Mouse (Mus musculus) embryo, embryonic 10.5 days (tissue): ENCODE results near the gene Nabp2.
A peak's percentile ranks its signal among the peaks of the same experiment; 100 is the strongest.

Experiments
- DNase-seq: peaks from one replicate; pipeline ENCODE4 v3.0.0-alpha.2; 2015; ENCODE audit warnings: low spot score

Nabp2 gene

GRCm38 (mm10) chr10:128382482-128382881 is 28.8 kb downstream of the Nabp2 start:
- no peak for DNase-seq

GRCm38 (mm10) chr10:128380565-128380964 is 30.7 kb downstream of the Nabp2 start:
- no peak for DNase-seq

GRCm38 (mm10) chr10:128379260-128379659 is 32.0 kb downstream of the Nabp2 start:
- no peak for DNase-seq

- DNase-seq = no peak
These were observed 32.8 kb downstream of the Nabp2 start for GRCm38 (mm10) chr10:128378462-128378861.

GRCm38 (mm10) chr10:128377940-128378448 is 33.3 kb downstream of the Nabp2 start:
- no peak for DNase-seq

GRCm38 (mm10) chr10:128377222-128377939 is 33.9 kb downstream of the Nabp2 start:
- peak; percentile 83 for DNase-seq

- DNase-seq = peak; percentile 85
These were observed 34.7 kb downstream of the Nabp2 start, which contains the start of gene Ankrd52 for GRCm38 (mm10) chr10:128376455-128377211. Gene Ankrd52 (plus strand): TSS chr10:128377115.

GRCm38 (mm10) chr10:128376099-128376454 is 35.2 kb downstream of the Nabp2 start:
- DNase-seq = no peak

- no peak for DNase-seq
These were observed 36.9 kb downstream of the Nabp2 start for GRCm38 (mm10) chr10:128374393-128374792.

- no peak for DNase-seq
These were observed 38.1 kb downstream of the Nabp2 start for GRCm38 (mm10) chr10:128372989-128373748.

- DNase-seq = no peak
These were observed 39.1 kb downstream of the Nabp2 start for GRCm38 (mm10) chr10:128372142-128372541.

- no peak for DNase-seq
These were observed 40.7 kb downstream of the Nabp2 start for GRCm38 (mm10) chr10:128370601-128371000.

GRCm38 (mm10) chr10:128370021-128370420 is 41.3 kb downstream of the Nabp2 start:
- no peak for DNase-seq

GRCm38 (mm10) chr10:128369599-128369998 is 41.7 kb downstream of the Nabp2 start:
- DNase-seq = no peak

GRCm38 (mm10) chr10:128369218-128369543 is 42.1 kb downstream of the Nabp2 start:
- DNase-seq = no peak

GRCm38 (mm10) chr10:128368402-128369217 is 42.7 kb downstream of the Nabp2 start, which contains the start of gene Coq10a:
Gene Coq10a (minus strand): TSS chr10:128368997.
- DNase-seq = peak; percentile 92

GRCm38 (mm10) chr10:128367899-128368401 is 43.3 kb downstream of the Nabp2 start:
- DNase-seq = no peak

- peak; percentile 84 for DNase-seq
These were observed 48.7 kb downstream of the Nabp2 start for GRCm38 (mm10) chr10:128362568-128362967.

- no peak for DNase-seq
These were observed 49.5 kb downstream of the Nabp2 start for GRCm38 (mm10) chr10:128361836-128362235.

GRCm38 (mm10) chr10:128359226-128359625 is 52.1 kb downstream of the Nabp2 start:
- DNase-seq = no peak

- DNase-seq = peak; percentile 79
These were observed 52.5 kb downstream of the Nabp2 start for GRCm38 (mm10) chr10:128358796-128359195.
